Mouse (Mus musculus) testis, adult 2 months (tissue): ENCODE data around the gene Acvr1.

Experiments used
- CTCF ChIP-seq: fragments of 200-500 bp; IDR thresholded peaks from 2 replicates; pipeline ENCODE4 v1.5.1; 2012; ENCODE audit warnings: low read depth, mild to moderate bottlenecking, inconsistent platforms, low read length, moderate library complexity; ENCODE audit not compliant: control insufficient read depth, insufficient read depth, insufficient replicate concordance
- POLR2A ChIP-seq: fragments of 200-500 bp; IDR thresholded peaks from 2 replicates; pipeline ENCODE4 v1.6.1; 2012; ENCODE audit warnings: low read depth, mild to moderate bottlenecking, inconsistent platforms, low read length, moderate library complexity; ENCODE audit not compliant: control insufficient read depth

- TF ChIP-seq POLR2A: no peak
- no peak for TF ChIP-seq CTCF
Observed at GRCm38 (mm10) chr2:58361361-58362046, 205.5 kb downstream of the Acvr1 start.
